Mouse (Mus musculus): ENCODE data around the gene Scd1.

Scd1 gene

GRCm38 (mm10) chr19:44364029-44364428, 43.6 kb downstream of the Scd1 start:
- peak; percentile 13 for DNase-seq (ENCODE audit: low spot score)

GRCm38 (mm10) chr19:44363529-44363928, 44.1 kb downstream of the Scd1 start:
- peak; percentile 65 for DNase-seq (ENCODE audit: low spot score)

GRCm38 (mm10) chr19:44358700-44359099, 49.0 kb downstream of the Scd1 start:
- no peak for DNase-seq (ENCODE audit: low spot score)

- DNase-seq (ENCODE audit: low spot score), result no peak
Observed at GRCm38 (mm10) chr19:44351756-44352155, 55.9 kb downstream of the Scd1 start.

- no peak for DNase-seq (ENCODE audit: low spot score)
Observed at GRCm38 (mm10) chr19:44349689-44350088, 58.0 kb downstream of the Scd1 start.
